Mouse (Mus musculus) bone marrow macrophage, adult 2 months (primary cell): ENCODE measurements around the gene Nme4.

Experiments used
- CTCF ChIP-seq: IDR thresholded peaks from 2 replicates; pipeline ENCODE4 v1.5.1; 2012; ENCODE audit warnings: low read depth, mild to moderate bottlenecking, low read length, moderate library complexity
- POLR2A ChIP-seq: IDR thresholded peaks from 2 replicates; pipeline ENCODE4 v1.6.1; 2012; ENCODE audit warnings: mild to moderate bottlenecking, low read depth, low read length, borderline replicate concordance

GRCm38 (mm10) chr17:26075246-26075645 lies 20.2 kb downstream of the Nme4 start:
- TF ChIP-seq CTCF (no peak), POLR2A (no peak)
